Mouse (Mus musculus): ENCODE results near the gene Tango6. TPM values are rescaled to one million over a fixed set of nuclear protein-coding genes. Genes with fewer than 3 reads are reported as not detected.
A peak's percentile ranks its signal among the peaks of the same experiment; 100 is the strongest.

The Tango6 gene
- 1 to 10 TPM; 6.4 to 6.6 TPM for total RNA-seq (2021)

DNA sequence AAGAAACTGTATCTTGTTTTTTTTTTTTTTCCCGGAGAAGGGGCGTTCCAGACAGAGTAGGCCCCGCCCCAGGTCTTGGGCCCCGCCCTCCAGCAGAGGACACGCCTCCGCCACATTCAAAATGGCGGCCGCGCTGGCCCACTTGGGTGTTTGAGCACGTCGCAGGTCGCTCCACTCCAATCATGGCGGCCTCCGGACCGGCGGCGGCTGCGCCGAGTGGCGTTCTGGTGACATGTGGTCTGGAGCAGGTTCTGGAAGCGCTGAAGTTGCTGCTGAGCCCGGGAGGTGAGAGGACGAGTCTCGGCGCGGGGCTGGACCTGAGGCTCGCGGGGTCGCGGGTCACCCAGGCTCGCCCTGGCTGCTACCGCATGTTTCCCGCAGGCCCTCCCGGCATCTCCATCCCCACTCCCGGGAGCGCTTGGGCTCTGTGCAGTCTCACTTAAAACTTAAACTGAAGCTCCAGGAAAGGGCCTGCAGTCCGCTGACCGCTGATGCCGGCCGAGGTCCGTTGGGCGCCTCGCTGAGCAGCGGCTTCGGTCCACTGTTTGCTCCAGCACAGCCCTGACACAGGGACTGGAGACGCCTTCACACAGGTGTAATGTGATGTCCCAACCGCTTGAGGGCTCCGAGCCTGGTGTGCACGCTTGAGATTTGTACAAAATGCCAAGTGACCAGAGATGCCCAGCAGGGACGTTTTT is at the start of gene Tango6:
Gene Tango6 (plus strand): TSS at position 98 of the 698 bp plus-strand sequence.
- peak; percentile 87 to 88 for DNase-seq

DNA sequence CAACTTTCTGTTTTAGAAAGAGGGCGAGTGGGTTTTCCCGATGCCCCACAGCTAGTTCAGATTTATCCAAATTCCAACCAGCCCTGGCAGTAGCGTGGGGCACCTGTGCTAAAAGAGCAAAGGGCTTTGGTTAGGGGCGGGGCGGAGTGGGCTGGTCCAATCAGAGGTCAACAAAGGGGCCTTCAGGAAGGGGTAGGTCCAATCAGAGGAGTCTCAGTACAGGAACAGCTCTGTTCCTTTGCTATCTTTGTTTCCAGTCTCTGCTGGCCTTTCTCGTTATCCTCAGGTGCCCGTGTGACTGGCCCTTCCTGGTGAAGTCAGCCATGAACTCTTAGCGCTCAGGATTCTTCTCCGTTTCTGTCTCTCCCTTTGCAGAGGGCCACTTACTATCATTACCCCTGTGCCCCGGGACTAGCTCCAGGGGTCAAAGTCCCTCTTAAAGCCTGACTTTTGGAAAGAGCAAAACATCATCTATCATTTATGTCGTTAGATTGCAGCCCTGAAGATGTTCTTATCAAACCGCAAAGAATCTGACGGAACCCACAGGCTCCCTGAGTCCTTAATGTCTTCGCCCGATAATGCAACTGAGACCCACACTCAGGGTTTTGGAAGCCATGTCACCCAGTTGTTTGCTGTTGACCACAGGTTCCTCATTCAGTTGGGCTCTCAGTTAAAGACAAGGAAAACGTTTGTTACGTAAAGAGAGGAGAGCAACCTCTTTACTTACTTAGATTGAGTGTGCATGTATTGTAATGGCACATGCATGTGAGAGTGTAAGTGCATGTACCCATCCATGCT is 49.3 kb upstream of the Tango6 start:
- no peak for DNase-seq

DNA sequence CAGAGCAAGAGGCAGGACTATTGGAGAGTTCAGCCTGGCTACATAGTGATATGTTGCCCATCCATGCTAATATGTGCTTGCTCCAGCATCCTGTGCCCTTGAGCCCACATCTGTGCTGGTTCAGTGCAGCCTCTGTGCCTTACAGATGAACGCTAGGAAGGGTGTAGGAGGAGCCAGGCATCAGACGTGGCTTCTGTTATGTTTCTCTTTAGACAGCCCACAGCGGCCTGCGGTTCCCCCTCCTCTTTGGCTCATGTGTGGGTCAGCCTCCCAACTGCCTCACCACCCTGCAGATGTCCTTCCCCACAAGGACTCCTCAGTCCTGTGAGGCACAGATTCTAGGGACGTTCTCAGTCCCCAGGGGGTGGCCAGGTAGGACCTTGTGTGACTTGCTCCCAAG is 47.6 kb upstream of the Tango6 start:
- no peak for DNase-seq

DNA sequence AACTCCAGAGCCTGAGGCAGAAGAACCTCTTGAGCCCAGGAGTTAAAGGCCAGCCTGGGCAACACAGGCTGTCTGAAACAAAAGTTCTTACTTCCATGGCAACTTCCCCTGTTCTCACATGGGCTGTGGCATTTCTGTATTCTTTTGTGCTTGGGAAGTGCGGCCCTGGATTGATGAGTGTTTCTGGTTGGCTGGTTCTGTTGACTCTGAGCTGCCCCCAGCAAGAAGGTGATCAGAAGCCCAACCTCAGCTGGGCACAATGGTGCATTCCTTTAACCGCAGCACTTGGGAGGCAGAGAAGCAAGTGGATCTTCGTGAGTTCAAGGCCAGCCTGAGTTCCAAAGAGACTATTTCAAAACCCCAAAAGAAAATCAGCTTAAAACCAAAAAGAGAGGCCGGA is 45.4 kb upstream of the Tango6 start:
- DNase-seq = no peak

DNA sequence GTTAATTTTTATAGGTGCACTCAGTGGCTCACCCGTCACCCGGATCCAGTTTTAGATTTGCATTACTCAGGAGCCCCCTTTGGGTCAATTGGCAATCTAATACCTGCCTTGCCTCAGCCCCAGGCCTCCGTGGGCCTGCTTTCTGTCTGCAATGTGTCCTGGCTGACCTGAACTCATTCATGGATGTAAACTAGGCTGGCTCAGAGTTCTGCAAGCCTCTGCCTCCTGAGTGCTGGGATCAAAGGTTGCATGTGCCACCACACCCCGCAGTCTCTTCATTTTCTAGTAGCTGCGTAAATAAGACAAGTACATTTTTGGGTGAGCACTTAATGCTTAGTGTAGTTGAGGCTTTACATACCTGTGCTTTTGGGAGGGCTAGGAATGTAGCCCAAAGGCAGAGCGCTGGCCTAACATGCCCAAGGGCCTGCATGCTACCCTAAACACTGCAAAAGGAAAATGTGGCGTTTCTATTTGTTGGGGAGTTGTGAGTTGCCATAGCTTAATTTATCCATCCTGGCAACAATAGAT is 44.0 kb upstream of the Tango6 start:
- DNase-seq = no peak

DNA sequence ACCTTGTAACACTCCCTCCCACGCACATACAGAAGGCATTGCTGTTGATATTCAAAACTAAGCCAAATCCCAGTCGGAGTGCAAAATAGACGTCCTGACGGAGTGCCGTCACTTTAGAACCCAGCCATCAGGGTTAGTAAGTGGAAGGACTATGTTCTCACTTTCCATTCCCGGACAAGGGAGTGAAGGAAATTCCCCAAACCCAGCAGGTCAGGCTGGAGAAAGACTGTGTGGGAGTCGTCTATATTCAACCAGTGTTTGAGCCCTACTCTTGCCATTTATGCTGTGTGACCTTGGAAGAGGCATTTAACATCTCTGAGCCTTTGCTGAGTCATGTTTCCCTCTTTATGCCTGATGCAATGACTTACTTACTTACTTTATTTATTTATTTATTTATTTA is 42.7 kb upstream of the Tango6 start:
- no peak for DNase-seq

DNA sequence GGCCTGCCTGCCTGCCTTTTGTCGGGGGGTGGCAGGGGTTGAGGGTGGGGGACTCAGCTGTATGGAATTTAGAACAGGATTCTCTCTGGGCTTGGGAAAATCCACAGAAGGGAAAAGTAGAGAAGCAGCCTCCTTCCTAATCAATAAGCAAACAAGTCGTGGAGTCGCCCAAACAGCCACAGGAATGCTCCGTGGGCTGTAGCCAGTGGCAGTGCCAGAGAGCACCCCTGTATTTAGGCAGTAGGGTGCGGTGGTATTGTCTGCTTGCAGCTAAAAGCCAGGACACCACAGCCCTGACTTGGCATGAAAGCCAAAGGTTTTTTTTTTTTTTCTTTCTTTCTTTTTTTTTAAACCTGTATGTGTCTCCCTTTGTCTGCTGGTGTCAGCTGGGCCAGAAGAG is 41.9 kb upstream of the Tango6 start:
- DNase-seq = no peak

DNA sequence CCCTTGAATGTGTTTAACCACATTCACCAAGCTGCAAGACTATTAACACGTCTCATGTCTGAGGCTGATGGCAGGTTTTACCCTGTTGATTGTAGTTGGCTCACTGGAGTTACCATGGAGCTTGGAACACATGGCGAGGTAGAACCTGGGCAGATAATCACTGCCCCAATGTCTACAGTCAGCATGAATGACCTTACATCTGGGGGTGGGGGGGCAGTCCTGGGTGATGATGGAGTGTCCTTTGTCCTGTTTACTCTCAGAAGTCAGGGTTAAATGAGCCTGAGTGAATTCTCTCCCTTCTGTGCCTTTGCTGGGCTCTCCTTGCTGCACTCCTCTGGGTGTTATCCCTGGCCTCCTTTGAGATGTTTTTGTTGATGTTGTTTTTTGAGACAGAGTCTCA is 40.7 kb upstream of the Tango6 start:
- no peak for DNase-seq

DNA sequence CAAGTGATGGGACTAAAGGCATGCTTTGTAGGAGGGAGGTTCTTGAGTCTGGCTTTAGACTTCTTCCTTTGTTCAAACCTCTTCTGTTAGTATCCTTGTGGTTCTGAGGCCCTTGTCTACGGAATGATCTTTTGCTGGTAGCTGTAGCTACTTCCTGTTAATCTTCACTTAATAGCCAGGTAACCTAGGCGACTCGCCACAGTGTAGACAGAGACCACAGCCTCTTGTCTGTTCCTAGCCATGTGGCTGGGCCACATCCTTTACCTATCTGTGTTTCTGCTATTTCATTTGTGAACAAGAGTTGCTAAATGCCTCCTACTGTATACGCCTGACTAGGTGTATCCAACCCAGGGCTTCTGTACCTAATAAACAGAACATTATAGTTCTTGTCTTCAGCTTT is 39.8 kb upstream of the Tango6 start:
- DNase-seq = no peak

DNA sequence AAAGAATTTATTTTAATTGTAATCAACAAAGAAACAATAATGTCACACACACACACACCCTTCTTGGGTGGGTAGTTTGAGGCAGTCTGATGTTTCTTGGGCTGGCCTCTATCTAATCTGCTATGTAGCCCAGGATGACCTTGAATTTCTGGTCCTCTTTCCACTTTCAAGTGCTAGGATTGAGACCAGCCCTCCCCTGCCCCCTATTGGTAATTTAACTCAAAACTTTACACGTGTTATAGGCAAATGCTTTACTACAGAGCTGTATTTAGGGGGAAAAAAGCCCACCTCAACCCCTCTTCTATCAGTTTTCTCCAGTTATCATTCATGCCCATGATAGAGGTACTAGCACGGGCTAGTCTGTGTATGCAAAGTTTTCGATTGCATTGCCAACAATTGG is 37.9 kb upstream of the Tango6 start:
- DNase-seq = no peak

DNA sequence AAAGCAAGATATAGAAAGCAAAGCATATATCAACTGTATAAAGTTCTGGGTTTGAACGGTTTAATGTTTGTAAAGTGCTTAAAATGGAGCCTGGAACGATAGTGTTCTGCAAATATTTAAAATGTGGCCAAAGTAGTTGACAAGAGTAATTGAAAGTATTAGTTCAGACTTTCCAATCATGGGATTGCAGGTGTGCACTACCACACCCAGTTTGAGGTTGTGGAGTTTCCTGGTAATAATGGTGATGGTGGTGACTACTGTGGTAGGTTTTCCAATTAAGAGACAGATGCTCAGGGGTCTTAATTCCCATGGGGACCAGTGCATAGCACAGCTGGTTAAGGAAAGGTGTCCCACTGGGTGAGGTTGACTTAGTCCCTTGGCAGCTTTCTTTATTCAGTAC is 36.7 kb upstream of the Tango6 start:
- no peak for DNase-seq

DNA sequence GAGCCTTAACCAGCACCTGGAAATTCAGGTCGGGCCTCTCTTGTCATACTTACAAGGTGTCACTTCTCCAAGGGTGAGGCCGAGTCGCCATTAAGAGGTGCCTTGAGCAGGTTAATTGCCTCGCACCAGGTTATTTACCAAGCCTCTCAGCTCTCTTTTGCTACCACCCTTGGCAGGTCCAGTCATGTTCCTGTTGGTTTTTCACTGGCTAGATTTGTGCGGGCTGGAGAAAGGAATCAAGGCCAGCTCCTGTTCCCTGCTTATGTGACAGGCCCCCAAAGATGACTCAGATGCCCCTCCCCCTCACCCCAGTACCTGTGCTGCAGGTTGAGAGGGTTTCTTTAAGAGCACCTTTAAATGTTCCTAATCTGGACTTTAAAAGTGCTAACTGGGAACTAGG is 36.1 kb upstream of the Tango6 start:
- DNase-seq = no peak

DNA sequence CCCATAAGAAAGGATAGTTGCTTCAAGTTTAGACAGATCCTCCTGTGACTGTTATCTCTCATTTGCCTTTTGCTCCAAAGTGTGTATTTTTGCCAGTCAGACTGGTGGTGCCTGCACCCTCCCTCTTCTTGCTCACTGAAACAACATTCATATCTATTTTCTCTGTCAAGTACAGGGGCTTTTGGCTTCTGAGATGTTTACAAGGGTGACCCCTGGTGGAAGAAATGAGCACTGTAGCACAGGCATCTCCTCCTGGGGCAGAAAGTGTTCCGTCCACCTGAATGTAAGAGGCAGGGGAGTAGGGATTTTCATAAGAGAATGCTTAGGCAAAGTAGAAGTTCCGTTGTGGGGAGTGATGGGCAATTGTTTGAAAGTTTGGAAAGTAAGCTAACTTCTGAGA is 35.5 kb upstream of the Tango6 start:
- DNase-seq = peak; percentile 57 to 80

DNA sequence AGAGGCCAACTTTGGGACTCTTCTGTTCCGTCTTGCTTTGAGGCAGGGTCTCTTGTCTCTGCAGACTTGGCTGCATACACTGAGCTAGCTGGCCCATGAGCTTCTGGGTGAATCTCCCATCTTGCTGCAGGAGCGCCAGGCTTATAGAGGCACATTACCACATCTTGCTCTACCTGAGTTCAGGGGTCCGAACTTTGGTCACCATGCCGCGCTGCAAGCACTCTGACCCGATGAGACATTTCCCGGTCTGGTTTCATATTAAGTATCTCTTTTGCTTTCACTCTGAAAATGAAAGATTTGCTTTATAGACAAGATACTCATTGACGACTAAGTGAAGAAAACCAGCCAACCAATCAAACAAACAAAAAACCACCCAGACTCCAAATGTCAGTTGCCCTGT is 34.4 kb upstream of the Tango6 start:
- DNase-seq = no peak

DNA sequence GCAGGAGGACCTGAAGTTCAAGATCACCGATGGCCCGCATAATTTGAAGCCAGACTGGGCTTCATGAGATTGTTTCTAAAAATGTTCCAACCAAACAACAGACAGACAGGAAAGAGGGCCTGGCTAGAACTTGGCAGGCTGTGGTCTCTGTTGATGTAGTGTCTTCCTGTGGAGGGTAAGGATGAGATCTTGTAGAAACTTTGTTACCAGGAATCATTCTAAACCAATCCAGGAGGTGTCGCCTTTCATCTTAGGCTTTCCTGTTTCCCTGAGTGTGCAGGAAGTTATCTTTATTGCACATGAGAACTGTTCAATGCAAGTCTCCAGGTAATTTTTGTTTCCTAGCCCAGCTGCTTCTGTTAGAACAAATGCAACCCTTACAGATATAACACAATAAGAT is 30.9 kb upstream of the Tango6 start:
- no peak for DNase-seq

DNA sequence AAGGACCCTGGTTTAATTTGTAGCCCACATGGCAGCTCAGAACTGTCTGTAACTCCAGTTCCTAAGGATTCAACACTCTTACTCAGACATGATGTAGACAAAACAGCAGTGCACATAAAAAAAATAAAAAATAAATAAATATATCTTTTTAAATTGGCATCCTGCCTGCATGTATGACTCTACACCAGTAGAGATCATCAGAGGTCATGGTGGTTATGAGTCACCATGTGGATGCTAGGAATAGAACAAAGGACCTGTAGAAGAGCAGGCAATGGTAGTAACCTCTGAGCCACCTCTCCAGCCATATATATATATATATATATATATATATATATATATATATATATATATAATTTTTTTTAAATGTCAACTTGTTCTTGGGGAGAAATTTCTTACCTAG is 26.8 kb upstream of the Tango6 start:
- DNase-seq = no peak

DNA sequence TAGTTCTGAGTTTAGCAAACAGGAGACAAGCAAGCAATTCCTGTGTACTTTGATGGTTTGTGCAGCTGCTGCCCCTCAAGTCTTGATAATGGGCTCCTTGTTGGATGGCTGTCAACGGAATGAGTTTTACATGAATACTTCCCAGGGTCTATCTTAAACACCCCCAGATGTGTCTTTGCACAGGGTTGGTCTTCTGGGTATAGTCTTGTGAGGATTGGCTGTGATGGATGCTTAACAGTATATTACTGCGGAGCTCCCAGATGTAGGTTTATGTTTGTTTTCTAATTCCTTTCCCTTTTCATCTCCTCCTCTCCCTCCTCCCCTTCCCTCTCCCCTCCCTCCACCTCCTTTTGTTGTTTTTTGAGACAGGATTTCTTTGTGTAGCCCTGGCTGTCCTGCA is 10.1 kb upstream of the Tango6 start:
- no peak for DNase-seq

DNA sequence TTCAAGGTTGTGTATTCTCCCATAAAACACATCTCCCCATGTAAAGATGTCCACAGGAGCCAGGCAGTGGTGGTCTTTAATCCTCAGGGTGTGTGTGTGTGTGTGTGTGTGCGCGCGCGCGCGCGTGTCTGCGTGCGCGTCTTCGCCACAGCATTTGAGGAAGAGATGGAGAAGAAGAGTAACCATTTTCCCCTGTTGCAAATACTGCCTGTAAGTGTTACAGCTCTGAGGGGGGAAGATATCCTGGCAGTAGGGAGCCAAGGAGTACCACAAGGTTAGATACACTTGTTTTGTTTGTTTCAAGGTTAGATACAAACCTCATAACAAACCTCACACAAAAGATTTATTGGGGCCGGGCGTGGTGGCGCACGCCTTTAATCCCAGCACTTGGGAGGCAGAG is 8.6 kb upstream of the Tango6 start:
- DNase-seq = no peak

DNA sequence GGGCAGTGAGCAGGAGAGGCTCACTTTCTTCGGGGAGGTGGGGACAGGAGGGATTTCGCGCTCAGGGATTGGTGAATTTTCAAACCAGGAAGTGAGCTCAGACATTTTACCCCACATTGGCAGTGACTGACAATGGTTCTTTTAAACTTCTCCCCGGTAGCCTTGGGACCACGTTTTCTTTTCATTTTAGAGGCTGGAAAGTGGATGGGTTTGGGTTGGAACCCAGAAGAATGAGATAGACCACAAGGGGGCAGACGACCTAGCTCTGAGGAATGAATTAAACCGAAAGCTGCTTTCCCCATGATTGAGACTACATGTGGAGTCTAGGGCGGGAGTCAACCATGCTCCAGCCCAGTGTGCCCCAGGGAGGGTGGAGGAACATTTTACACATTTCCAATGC is 8.0 kb upstream of the Tango6 start:
- DNase-seq = no peak

DNA sequence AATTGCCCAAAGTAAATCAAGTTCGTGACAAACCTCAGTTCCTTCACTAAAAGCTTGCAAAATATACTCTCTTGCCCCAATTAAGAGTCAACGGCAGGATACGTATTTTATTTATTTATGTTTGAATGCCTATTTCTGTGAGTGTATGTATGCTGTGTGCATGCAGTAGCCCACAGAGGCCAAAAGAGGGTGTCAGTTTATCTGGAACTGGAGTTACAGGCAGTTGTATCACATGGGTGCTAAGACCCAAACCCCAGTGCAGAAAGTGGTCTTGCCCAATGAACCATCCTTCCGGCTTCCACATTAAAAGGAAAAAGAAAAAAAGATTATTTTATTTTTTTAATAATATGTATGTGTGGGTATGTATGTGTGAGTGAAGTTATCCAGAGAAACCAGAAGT is 1.5 kb downstream of the Tango6 start:
- no peak for DNase-seq

DNA sequence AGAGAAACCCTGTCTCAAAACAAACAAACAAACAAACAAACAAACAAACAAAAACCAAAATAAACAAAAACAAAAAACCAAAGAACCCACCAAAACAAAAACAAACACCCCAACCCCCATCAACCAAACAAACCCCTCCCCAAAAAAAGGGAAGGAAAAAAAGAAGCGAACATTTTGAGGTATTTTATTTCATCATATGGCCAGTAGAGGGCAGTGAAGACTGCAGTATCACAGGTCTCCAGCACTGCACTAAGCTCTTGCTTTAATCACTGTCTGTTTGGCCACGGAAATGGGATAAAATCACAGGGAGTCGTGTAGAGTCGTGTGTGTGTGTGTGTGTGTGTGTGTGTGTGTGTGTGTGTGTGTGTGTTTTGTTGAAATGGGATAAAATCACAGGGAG is 4.6 kb downstream of the Tango6 start:
- DNase-seq = no peak

DNA sequence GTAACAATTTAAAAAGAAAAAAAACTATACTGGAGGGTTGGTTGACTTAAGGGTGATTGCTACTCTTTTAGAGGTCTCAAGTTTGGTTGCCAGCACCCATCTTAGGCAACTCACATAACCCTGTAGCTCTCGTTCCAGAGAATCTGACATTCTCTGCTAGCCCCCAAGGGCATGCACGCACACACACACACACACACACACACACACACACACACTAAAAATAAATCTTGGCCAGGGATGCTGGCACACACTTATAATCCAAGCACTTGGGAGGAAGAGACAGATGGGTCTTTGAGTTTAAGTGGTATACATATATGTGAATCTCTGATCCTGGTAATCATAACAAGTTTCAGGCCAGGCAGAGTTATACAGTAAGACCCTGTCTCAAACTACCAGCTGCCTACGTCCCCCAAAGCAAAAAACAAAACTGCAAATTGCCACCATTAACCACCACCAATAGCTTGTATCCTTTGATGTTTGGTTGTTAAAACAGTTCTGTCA is 14.9 kb downstream of the Tango6 start:
- DNase-seq = no peak

DNA sequence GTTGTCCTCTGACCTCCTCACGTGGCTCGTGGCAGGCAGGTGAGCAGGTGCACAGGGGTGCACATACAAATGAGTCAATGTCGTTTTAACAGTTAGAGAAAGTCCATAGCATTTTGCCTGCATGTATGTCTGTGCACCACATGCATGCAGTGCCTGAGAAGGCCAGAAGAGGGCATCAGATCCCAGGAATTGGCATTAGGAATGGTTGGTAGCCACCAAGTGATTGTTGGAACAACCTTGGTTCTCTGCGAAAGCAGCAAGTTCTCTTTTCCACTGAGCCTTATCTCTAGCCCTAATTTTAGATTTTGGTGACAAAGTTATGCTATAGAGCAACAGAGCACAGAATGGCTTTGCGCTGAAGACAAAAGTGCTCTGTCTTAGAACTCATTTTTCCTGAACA is 16.7 kb downstream of the Tango6 start:
- peak; percentile 42 to 52 for DNase-seq

DNA sequence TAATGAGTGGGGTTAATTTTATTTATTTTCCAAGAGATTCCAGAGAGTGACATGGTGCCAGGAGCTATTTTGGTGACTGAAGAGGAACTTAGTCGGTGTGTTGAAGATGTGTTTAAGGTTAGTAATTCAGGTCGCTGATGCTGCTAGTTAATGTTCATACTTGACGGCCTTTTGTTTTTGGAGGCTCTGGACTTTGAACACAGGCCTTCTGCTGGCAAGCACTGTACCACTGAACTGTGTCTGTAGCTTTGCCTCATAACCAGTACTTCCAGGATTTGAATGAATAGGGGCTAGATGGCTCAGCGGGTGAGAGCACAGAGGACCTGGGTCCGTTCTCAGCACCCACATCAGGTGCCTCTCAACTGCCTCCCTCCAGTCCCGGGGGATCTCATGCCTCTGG is 17.3 kb downstream of the Tango6 start:
- DNase-seq = no peak

Measured in layer of hippocampus, postnatal 36 days (tissue).